Mouse (Mus musculus): ENCODE data around the gene Bcar1.

DNA sequence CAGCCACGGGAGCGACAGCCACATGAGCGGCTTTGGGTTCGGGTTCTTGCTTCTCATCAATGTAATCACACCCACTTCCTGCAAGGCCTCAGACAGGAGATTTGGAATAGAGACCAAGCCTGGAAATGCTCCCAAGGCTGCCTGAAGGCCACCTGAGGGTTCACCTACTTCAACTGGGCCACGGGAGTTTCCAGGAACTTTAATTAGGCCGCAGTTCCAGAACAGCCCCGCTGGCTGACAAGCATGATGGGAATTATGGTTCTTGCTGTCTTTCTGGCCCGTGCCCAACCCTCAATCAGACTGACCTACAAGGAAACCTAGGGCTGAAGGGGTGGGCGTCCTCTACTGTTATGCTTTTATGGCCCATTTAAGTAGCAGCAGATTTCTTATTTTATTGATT, 28.5 kb upstream of the Bcar1 start:
- TF ChIP-seq CTCF (IDR thresholded peaks at IDR 0.05; ENCODE audit: borderline replicate concordance, insufficient read depth, low read length) (no peak), POLR2A (IDR thresholded peaks at IDR 0.05; ENCODE audit: low read depth, low read length) (no peak)
